Mouse (Mus musculus) kidney, adult 9 months (tissue): ENCODE results near the gene Vmn1r91.
"Not testable (repeated sequence)": the region's sequence is repeated elsewhere in the genome, so short reads cannot be mapped to it uniquely, and the experiment has no call there.

ENCODE experiments used
- DNase-seq: peaks from one replicate; pipeline ENCODE4 v3.0.0; 2022

Vmn1r91 gene

GRCm38 (mm10) chr7:20099380-20099779 is at the start of gene Vmn1r91:
Gene Vmn1r91 (plus strand): TSS chr7:20099680.
- DNase-seq: not testable (repeated sequence)

DNA sequence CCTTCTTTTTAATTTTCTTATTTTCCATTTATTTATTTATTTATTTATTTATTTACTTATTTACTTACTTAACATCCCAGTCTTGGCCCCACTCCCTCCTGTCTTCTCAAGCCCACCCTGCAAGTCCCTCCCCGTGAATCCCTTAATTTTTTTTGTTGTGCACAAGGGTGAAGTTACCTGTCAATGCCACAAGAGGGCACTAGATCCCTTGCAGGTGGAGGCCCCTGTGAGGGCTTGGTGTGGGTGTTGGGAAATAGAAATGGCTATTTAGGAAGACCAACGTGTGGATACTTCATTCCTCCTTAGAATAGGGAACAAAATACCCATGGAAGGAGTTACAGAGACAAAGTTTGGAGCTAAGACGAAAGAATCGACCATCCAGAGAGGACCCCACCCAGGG is 35.4 kb upstream of the Vmn1r91 start:
- DNase-seq: not testable (repeated sequence)

- not testable (repeated sequence) for DNase-seq
Observed at GRCm38 (mm10) chr7:20078118-20078517, 21.4 kb upstream of the Vmn1r91 start.

- not testable (repeated sequence) for DNase-seq
Observed at GRCm38 (mm10) chr7:20122479-20122878, 23.0 kb downstream of the Vmn1r91 start, which contains the start of gene Gm16442. Gene Gm16442 (minus strand): TSS chr7:20122579.

- not testable (repeated sequence) for DNase-seq
Observed at GRCm38 (mm10) chr7:20138988-20139387, 39.5 kb downstream of the Vmn1r91 start, which contains the start of gene Vmn1r93. Gene Vmn1r93 (minus strand): TSS chr7:20139088.
